Mouse (Mus musculus): Measurements from ENCODE around the gene Plxnc1. TPM values are rescaled to one million over a fixed set of nuclear protein-coding genes. Genes with fewer than 3 reads are reported as not detected.
A peak's percentile ranks its signal among the peaks of the same experiment; 100 is the strongest.

Gene Plxnc1
- 1 to 10 TPM; 2.1 to 9.0 TPM for total RNA-seq (2021)
- long read RNA-seq, experiment 1: 0 reads
- long read RNA-seq, experiment 2, partial matches to known transcripts: 0 of 1 reads
- long read RNA-seq, experiment 2, other reads (novel, unspliced or antisense): 1 of 1 reads

DNA sequence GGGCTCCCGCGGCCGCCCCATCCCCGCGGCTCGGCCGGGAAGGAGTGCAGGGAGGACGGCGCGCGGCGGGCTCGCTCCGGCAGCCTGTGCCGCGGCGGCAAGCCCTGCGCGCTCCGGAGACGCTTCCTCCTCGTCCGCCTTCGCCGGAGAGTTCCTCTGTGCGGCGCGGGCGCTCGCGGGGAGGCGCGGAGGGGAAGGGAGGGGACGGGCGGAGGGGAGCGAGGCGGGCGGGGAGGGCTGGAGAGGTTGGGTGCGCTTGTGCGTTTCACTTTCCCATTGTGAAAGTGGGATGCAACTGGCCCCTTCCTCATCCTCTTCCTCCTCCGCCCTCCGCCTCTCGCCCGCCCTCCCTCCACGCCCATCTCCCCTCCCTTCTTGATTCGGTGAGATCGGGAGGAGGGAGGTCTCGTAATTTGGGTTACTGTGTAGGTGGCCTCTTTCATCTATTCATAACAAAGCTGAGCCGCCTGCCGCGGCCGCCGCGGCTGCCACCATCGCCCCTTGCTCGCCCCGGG, at the start of gene Plxnc1:
TSS of gene Plxnc1 (minus strand) at position 145 of the 515 bp plus-strand sequence.
- DNase-seq: peak; percentile 51 to 71

DNA sequence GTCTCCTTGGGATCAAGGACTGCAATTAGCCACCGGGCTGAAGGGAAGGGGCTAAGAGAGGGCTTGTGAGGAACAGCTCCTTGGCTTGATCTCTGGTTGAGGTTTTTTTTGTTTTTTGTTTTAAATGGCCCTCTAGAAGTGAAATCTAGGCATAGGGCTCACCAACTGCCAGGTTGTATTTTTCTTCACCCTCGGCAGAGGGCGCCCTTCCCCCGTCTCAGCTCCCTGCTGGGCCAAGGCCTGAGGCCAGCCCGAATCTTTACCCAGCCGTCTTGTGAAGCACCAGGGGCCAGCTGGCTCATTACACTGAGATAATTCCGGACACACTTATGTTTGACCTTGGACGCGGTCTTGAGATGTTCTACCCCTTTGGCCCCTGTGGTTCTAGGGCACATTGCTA, 47.5 kb upstream of the Plxnc1 start:
- DNase-seq: peak; percentile 88 to 91

DNA sequence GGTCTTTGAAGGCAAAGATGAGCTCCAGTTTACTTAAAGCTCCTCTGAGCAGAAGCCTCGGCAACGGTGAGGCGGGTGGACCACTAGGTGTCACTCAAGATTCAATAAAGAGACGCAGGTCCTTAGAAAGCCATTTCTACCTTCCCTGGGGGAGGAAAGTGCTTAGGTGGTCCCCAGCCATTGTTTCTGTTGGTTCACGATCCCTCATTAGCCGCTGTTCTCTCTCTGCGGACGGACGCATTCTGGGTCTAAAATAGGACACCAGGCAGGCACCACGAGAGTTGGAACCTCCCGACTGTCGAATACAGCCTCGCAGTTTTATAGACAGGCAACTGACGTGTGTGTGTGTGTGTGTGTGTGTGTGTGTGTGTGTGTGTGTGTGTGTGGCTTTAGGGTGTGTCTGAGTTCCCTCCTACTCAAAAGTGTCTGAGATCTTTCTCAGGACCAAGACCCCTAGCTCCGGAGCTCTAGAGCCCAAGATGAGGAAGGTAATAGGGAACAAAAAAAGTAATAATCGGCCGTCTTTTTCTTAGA, 47.0 kb upstream of the Plxnc1 start:
- DNase-seq: peak; percentile 63 to 73

DNA sequence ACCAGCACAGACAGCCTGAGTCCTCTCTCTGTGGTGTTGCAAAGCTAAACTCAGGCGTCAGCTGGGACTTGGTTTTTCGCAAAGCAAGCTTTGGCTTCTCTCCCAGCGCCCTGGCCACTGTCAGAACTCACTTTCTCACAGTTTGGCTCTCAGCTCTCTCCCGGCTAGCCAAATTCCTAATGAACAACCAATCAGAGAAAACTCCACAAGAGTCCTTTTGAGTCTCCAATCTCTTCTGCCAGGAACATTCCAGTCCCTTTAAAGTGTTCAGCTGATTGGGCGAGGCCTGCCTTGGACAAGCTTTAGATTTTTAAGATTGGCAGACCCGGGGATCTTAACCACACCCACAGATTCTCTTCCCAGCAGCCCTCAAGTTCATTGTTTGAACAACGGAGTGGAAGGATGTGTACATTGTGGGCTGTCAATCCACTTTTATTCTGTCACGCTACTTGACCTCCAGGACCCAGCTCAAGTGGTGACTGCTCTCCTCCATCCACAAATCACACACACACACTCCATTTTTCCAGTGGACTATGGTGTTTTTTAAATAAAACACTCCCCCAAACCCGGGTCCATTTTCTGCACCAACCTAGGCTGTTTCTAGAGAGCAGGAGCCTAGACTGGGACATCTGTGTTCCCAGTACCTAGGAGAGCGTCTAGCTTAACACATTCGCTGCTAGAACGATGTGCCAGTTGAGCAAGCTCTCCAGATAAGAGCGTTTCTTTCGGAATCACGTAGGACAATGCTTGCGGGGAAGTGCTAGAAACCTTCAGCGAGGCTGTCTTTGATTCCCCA, 46.3 kb upstream of the Plxnc1 start:
- DNase-seq: peak; percentile 47 to 64

DNA sequence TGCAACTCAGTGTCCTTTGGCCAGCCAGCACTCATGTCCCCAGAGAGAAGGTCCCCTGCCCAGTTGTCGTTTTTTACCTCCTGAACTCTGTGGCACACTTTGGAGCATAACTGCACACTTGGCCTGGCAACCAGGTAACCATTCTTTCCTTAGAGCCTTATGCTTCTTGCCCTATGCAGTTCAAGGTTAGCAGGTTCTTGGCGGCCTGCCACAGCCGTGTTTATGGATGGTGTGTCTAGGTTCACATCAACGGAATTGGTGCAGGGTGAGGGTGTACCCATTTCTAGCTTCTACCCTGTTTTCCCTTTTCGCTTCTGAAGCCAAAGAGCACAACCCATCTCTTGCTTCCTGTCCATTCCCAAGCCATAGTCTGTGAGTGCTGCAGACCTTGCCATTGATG, 44.7 kb upstream of the Plxnc1 start:
- peak in 1 of 2 experiments; percentile 15 for DNase-seq

DNA sequence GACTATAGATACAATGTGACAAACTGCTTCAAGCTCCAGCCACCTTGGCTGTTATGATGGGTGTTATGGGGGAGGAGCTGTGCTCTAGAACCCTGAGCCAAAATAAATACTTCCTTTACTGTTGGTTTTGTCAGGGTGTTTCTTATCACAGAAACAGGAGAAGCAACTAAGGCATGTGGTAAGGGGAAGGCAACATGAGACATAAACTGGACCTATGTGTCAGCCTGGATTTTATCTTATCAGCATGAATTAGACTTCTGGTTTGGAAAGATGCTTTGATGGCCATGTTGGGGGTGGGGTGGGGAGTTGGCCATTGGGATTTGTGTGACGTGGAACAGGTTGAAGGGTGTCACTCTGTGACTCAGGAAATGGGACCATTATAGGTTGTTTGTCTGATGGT, 40.5 kb upstream of the Plxnc1 start:
- no peak for DNase-seq

DNA sequence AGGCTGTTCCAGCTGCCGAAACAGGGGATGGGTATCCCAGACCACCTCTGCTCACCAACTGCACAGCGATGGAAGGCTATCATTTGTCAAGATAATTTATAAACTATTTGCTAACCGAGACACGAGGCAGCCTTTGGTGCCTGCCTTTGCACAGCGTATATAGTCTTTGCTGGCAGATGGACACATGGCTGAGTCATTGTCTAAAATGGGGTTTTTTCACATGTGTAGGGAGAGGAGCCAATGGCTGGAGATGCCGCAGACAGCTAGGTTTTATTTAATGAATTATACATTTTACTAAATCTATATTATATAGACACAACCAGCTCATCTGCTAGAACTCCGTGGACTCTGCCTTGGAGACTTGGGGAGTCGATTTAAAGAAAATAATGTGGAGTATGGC, 37.9 kb upstream of the Plxnc1 start:
- DNase-seq: no peak

DNA sequence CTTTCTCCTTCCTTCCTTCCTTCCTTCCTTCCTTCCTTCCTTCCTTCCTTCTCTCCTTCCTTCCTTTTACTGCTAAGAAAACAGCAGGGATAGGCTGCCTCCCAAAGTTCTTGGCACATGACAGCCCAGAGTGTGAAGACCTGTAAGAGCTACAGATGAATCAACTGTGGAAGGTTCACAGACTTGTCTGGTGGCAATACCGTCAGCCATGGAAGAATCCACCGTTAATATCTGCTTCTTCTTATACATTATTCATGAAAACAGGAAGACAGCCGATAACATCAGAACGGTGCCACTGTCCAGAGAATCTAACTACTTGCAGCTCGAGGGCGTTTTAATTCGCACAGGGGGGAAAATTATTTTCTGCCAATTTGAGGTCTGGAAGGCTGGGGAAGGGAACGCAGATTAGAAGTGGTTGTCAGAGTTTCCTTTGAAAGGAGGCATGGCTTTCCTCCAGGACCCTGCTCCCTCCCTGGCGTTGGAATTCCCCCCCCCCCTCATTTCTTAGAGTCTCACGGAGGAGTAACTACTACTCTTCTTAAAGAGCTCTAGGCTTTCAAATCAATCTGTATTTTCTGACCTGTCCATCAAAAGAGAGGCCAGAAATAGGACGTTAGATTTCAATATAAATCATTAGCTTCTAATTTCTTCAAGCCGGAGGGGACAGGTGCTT, 37.0 kb upstream of the Plxnc1 start:
- DNase-seq: no peak

- DNase-seq: no peak
Measured at GRCm38 (mm10) chr10:94978265-94978822, 33.7 kb upstream of the Plxnc1 start.

DNA sequence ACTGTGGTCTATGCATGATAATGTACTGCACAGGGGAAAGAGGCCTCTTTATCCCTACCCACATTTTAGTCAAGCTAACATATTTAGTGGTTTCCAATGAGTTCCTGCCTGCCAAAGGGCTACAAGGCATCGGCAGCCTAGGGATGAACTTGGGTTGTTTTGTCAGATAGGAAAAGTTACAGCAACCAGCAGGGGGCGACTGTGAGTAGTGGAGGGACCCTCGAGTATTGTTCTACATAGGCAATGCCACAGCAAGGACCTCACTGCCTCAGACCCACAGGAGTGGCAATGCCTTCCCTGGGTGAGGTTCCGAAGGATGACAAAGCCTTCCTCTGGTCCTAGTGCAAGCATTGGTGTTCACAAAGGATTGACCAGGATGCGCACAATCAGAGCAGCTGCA, 31.7 kb upstream of the Plxnc1 start:
- no peak for DNase-seq

DNA sequence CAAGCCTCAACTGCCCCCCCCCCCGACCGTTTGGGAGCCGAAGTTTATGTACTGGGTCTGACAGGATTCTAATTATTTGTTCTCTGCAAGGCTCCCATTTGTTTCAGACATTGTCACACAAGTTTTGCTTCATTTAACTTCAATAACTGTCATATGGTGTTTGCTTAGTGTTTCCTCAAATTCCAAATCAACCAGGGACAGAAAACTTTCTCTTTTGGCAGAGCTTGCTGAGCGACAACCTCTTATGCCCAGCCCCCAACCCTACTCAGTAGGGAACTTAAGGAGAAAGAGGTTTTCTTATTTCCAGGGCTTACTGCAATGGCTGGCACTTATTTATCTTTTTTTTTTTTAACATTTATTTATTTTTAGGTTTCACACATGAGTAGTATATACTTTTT, 30.5 kb upstream of the Plxnc1 start:
- no peak for DNase-seq

GRCm38 (mm10) chr10:94974345-94975098, 29.9 kb upstream of the Plxnc1 start:
- DNase-seq: no peak

GRCm38 (mm10) chr10:94971625-94972161, 27.1 kb upstream of the Plxnc1 start:
- no peak for DNase-seq

- DNase-seq: no peak
Measured at GRCm38 (mm10) chr10:94970221-94970620, 25.6 kb upstream of the Plxnc1 start.

- DNase-seq: no peak
Measured at GRCm38 (mm10) chr10:94967468-94967867, 22.8 kb upstream of the Plxnc1 start.

- DNase-seq: no peak
Measured at GRCm38 (mm10) chr10:94966789-94967188, 22.2 kb upstream of the Plxnc1 start.

DNA sequence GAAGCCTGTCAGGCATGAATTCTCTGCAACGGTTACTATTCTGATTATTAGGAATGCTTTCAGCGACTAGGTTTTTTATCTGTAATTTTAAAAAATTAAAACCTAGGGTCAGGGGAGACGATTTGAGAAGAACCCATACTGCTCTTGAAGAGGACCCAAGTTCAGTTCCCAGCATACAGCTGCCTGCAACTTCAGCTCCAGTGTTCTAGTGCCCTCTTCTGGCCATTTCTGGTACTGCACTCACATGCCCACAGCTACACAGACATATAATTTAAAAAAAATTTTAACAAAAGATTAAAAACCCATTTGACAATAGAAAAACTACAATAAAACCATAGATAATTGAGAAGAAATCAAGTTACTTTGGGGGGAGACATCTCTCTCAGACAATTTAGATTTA, 20.5 kb upstream of the Plxnc1 start:
- DNase-seq: no peak

DNA sequence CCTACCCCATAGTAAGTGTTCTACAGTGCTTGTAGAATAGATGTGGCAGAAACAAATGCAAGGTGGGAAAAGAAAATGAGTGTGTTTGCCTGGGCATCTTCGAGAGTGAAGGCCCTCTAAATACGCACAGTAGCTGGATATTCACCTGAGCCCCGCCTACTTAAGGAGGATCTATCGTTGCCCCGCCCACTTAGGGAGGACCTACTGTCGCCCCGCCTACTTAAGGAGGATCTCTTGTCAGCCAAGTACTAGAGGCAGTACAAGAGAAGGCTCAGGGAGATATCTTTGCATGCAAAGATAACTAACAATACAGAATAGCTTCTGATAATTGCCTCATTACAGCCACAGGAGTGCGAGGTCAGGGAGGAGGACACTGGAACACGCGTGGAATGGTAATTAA, 17.4 kb upstream of the Plxnc1 start:
- DNase-seq: no peak

GRCm38 (mm10) chr10:94961283-94961682, 16.6 kb upstream of the Plxnc1 start:
- DNase-seq: no peak

DNA sequence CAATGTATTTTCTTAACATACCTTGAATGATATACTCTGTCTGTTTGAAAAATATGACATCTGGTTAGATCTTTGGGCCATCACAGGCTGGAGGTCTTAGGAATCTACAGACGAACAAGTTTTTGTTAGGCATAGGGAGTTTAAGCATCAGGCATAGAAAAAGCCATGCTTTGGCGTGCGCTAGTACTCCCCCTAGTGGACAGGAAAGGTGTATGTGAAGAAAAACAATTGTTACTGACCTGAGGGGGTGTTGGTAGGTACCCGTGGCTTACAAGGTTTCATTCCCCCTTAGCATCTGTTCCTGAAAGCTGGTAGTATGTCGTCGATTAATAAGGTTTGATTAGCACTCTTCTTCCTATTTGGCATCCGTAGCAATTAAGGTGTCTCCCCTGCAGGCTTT, 13.7 kb upstream of the Plxnc1 start:
- DNase-seq: peak; percentile 55 to 59

DNA sequence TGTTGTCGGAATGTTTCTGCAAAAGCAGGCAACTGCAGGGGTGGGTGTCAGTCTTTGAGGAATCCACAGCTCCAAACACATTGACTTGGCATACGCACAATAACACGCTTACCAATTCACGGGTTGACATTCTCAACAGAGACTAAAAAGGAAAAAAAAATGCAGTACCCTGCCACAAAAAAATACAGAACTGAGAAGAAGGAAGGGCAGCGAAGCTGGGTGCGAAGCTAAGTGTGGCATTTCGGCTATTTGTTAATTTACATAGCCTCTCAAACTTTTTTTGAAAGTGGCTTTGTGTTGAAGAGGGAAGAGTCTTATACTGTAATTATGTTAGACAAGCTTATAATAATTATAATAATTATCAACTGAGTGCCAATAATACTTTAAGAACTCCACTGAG, 13.1 kb upstream of the Plxnc1 start:
- DNase-seq: no peak
